Mouse (Mus musculus) small intestine, adult 2 months (tissue): ENCODE results near the gene Sec16b.

Source experiments
- CTCF ChIP-seq: fragments of 200-500 bp; IDR thresholded peaks from 2 replicates; pipeline ENCODE4 v1.5.1; 2012; ENCODE audit warnings: low read depth, mild to moderate bottlenecking, control low read depth, inconsistent platforms, low read length, moderate library complexity, mixed read lengths; ENCODE audit not compliant: insufficient replicate concordance, insufficient read length; ENCODE audit errors: extremely low read depth
- POLR2A ChIP-seq: fragments of 200-500 bp; IDR thresholded peaks from 2 replicates; pipeline ENCODE4 v1.6.1; 2012; ENCODE audit warnings: low read depth, mild to moderate bottlenecking, control low read depth, inconsistent platforms, low read length, moderate library complexity

- TF ChIP-seq CTCF = no peak
- no peak for TF ChIP-seq POLR2A
These were observed 35.7 kb upstream of the Sec16b start for GRCm38 (mm10) chr1:157470761-157471386.
